Mouse (Mus musculus) stomach, postnatal 0 days (tissue): ENCODE measurements around the gene Gatad2a.

Experiments
- CTCF ChIP-seq: IDR thresholded peaks from 2 replicates; pipeline ENCODE4 v1.5.1; 2016; ENCODE audit warnings: antibody characterized with exemption, low read depth, mild to moderate bottlenecking, moderate library complexity
- EP300 ChIP-seq: optimal IDR thresholded peaks from 2 replicates; pipeline ENCODE3; 2016; ENCODE audit warnings: antibody characterized with exemption

- no peak for TF ChIP-seq CTCF
- TF ChIP-seq EP300 = no peak
Measured at GRCm38 (mm10) chr8:70004345-70004744, 8.2 kb upstream of the Gatad2a start.
